ENCODE assay signal across 27 mouse cellular contexts in genomic region chr10:39616626-39617025, GRCm38 (mm10). TPM values are rescaled to one million over a fixed set of nuclear protein-coding genes. Genes with fewer than 3 reads are reported as not detected.
DNase-seq lines count a peak whose midpoint lies in the region; ATAC-seq and TF ChIP-seq lines count a peak whose summit lies in the region.
"Had no signal": no experiment of that assay in that cellular context is flagged by ENCODE, and none has a peak within 500 bp of the region (broad histone marks: within the 10 kb centered on the region; RNA-seq: fewer than 3 reads in every experiment).

No protein-coding gene starts in this region.

- 88% methylated on average over 8 of the region's 8 CpGs for WGBS in heart, embryonic 10.5 days
- 85% methylated on average over 8 of the region's 8 CpGs for WGBS in kidney, embryonic 14.5 days
- WGBS in stomach, embryonic 16.5 days: 83% methylated on average over 8 of the region's 8 CpGs
- 77% methylated on average over 8 of the region's 8 CpGs for WGBS in stomach, postnatal 0 days
- WGBS in small intestine, adult 2 months: 68% methylated on average over 8 of the region's 8 CpGs

- H3K4me3 ChIP-seq in heart, embryonic 10.5 days: no peak overlapping the region
- no peak overlapping the region for H3K4me3 ChIP-seq in kidney, embryonic 14.5 days (ENCODE audit: low read length)
- H3K4me3 ChIP-seq in stomach, embryonic 16.5 days (replicated peaks; ENCODE audit: low read length): no peak overlapping the region
- H3K4me3 ChIP-seq in stomach, postnatal 0 days (ENCODE audit: low read depth, low read length): no peak overlapping the region
- H3K4me3 ChIP-seq in small intestine, adult 2 months (ENCODE audit: low read depth, low read length): no peak overlapping the region
- H3K4me3 ChIP-seq: erythroblast, embryonic 14.5 days; forebrain, embryonic 13.5 days; heart, adult 2 months; heart, embryonic 13.5 days; layer of hippocampus, adult 2 months; megakaryocyte, embryonic 14.5 days; stomach, embryonic 15.5 days had no signal

- H3K36me3 ChIP-seq in heart, embryonic 10.5 days: peaks cover 38% of the 10 kb centered on the region
- peaks cover 2% of the 10 kb centered on the region; the same call in 1 of the 2 replicates for H3K36me3 ChIP-seq in kidney, embryonic 14.5 days (ENCODE audit: control insufficient read depth, insufficient read depth, low read length)
- peaks cover 4% of the 10 kb centered on the region; the same call in 1 of the 2 replicates for H3K36me3 ChIP-seq in stomach, embryonic 16.5 days (ENCODE audit: control insufficient read depth, insufficient read depth, low read length)
- peaks cover 12% of the 10 kb centered on the region; the same call in 1 of the 2 replicates for H3K36me3 ChIP-seq in stomach, postnatal 0 days (ENCODE audit: control insufficient read depth, insufficient read depth, low read length)
- peaks cover 19% of the 10 kb centered on the region for H3K36me3 ChIP-seq in small intestine, adult 2 months (ENCODE audit: control insufficient read depth, insufficient read depth, low read length)

- H3K9ac ChIP-seq in kidney, embryonic 14.5 days (ENCODE audit: low read depth, low read length): no peak overlapping the region
- peak overlapping the region; percentile 18; the same call in 1 of the 2 replicates for H3K9ac ChIP-seq in stomach, embryonic 16.5 days (ENCODE audit: low read length)
- H3K9ac ChIP-seq in stomach, postnatal 0 days (ENCODE audit: low read length): no peak overlapping the region
- H3K9ac ChIP-seq: forebrain, embryonic 13.5 days; heart, embryonic 13.5 days; liver, embryonic 14.5 days; lung, embryonic 14.5 days; stomach, embryonic 15.5 days had no signal

- no peak for TF ChIP-seq POLR2A in small intestine, adult 2 months (IDR thresholded peaks at IDR 0.05; ENCODE audit: low read depth, low read length)

- TF ChIP-seq EP300 in stomach, postnatal 0 days (optimal IDR thresholded peaks at IDR 0.05): no peak

- no peak for DNase-seq in heart, embryonic 10.5 days (ENCODE audit: low spot score)
- no peak for DNase-seq in heart, adult 18-20 months
- peak; percentile 57 to 67 for DNase-seq in kidney, postnatal 36 days
- no peak for DNase-seq in stomach, postnatal 0 days (ENCODE audit: low spot score)
- no peak for DNase-seq in layer of hippocampus, adult 9-11 months
- DNase-seq: adrenal gland, postnatal 25 days; cerebellum, adult 11-12 months; gastrocnemius, postnatal 36 days; heart, adult 2 months; heart, postnatal 10 days; lung, embryonic 14.5 days; lung, postnatal 4 days; midbrain, embryonic 14.5 days; right cerebral cortex, postnatal 14 days; thymus, adult 18-20 months; thymus, postnatal 25 days had no signal

- peaks cover 35% of the 10 kb centered on the region for H3K4me1 ChIP-seq in heart, embryonic 10.5 days
- H3K4me1 ChIP-seq in kidney, embryonic 14.5 days (ENCODE audit: control insufficient read depth, insufficient read depth, low read length): peaks cover 17% of the 10 kb centered on the region
- peaks cover 34% of the 10 kb centered on the region for H3K4me1 ChIP-seq in stomach, embryonic 16.5 days (ENCODE audit: control insufficient read depth, insufficient read depth, low read length)
- H3K4me1 ChIP-seq in stomach, postnatal 0 days (replicated peaks; ENCODE audit: control insufficient read depth, insufficient read depth): peaks cover 5% of the 10 kb centered on the region
- H3K4me1 ChIP-seq in small intestine, adult 2 months (ENCODE audit: control insufficient read depth, insufficient read depth, insufficient read length, low read length): peaks cover 22% of the 10 kb centered on the region

- no peak for TF ChIP-seq CTCF in stomach, postnatal 0 days (IDR thresholded peaks at IDR 0.05; ENCODE audit: low read depth)
- no peak for TF ChIP-seq CTCF in small intestine, adult 2 months (IDR thresholded peaks at IDR 0.05; ENCODE audit: extremely low read depth, insufficient read length, insufficient replicate concordance, low read depth, low read length)

- no peaks in the 10 kb centered on the region for H3K9me3 ChIP-seq in heart, embryonic 10.5 days
- H3K9me3 ChIP-seq in kidney, embryonic 14.5 days (ENCODE audit: control insufficient read depth, low read length): no peaks in the 10 kb centered on the region
- no peaks in the 10 kb centered on the region for H3K9me3 ChIP-seq in stomach, embryonic 16.5 days (replicated peaks; ENCODE audit: control insufficient read depth, low read length)
- H3K9me3 ChIP-seq in stomach, postnatal 0 days (ENCODE audit: control insufficient read depth, low read length): no peaks in the 10 kb centered on the region
- H3K9me3 ChIP-seq: forebrain, embryonic 13.5 days; heart, embryonic 13.5 days; megakaryocyte, embryonic 14.5 days; stomach, embryonic 15.5 days had no signal

- peak overlapping the region; percentile 94; the same call in 1 of the 2 replicates for H3K27ac ChIP-seq in heart, embryonic 10.5 days
- H3K27ac ChIP-seq in kidney, embryonic 14.5 days (ENCODE audit: low read depth, low read length): no peak overlapping the region
- no peak overlapping the region for H3K27ac ChIP-seq in stomach, embryonic 16.5 days (ENCODE audit: low read length)
- no peak overlapping the region for H3K27ac ChIP-seq in stomach, postnatal 0 days (replicated peaks)
- peak overlapping the region; percentile 59 for H3K27ac ChIP-seq in small intestine, adult 2 months (ENCODE audit: insufficient read depth, low read depth, low read length)
- H3K27ac ChIP-seq: forebrain, embryonic 13.5 days; heart, adult 2 months; layer of hippocampus, adult 2 months; liver, embryonic 14.5 days; stomach, embryonic 15.5 days had no signal

- H3K4me2 ChIP-seq in kidney, embryonic 14.5 days (replicated peaks; ENCODE audit: low read depth, low read length): no peak overlapping the region
- H3K4me2 ChIP-seq in stomach, embryonic 16.5 days (ENCODE audit: low read depth, low read length): no peak overlapping the region
- no peak overlapping the region for H3K4me2 ChIP-seq in stomach, postnatal 0 days (replicated peaks; ENCODE audit: low read depth)
- H3K4me2 ChIP-seq: forebrain, embryonic 13.5 days; heart, embryonic 13.5 days; lung, embryonic 14.5 days had no signal

- no peak for ATAC-seq in kidney, embryonic 14.5 days (ENCODE audit: low FRiP score, low TSS enrichment)
- ATAC-seq in stomach, embryonic 16.5 days (ENCODE audit: insufficient read depth, low FRiP score): no peak
- no peak for ATAC-seq in stomach, postnatal 0 days (ENCODE audit: low FRiP score, low TSS enrichment)
- ATAC-seq: forebrain, embryonic 13.5 days; hindbrain, embryonic 16.5 days had no signal

- H3K27me3 ChIP-seq in heart, embryonic 10.5 days (ENCODE audit: insufficient read depth, poor library complexity, severe bottlenecking): no peaks in the 10 kb centered on the region
- no peaks in the 10 kb centered on the region for H3K27me3 ChIP-seq in kidney, embryonic 14.5 days (ENCODE audit: control insufficient read depth, insufficient read depth, low read length)
- no peaks in the 10 kb centered on the region for H3K27me3 ChIP-seq in stomach, embryonic 16.5 days (ENCODE audit: control insufficient read depth, insufficient read depth, low read length)
- H3K27me3 ChIP-seq in stomach, postnatal 0 days (ENCODE audit: control insufficient read depth, insufficient read depth, low read length): no peaks in the 10 kb centered on the region
- no peaks in the 10 kb centered on the region for H3K27me3 ChIP-seq in small intestine, adult 2 months (ENCODE audit: control insufficient read depth, insufficient read depth, low read length)
- H3K27me3 ChIP-seq: forebrain, embryonic 13.5 days; heart, embryonic 13.5 days; stomach, embryonic 15.5 days had no signal

RNA-seq across cellular contexts. Expression of gene Traf3ip2, which starts 3.9 kb away (rescaled TPM):
- 12.6 and 13.7 TPM in 2 replicates for polyA plus RNA-seq in heart, embryonic 10.5 days (2016; fragmentation: Nextera tagmentation; extraction: Ambion mirVana)
- total RNA-seq in heart, adult 18-20 months (2021): 1 to 10 TPM; 4.7 to 5.4 TPM
- polyA plus RNA-seq in kidney, embryonic 14.5 days (2014; fragmentation: Nextera tagmentation; extraction: Ambion mirVana): 16.6 and 19.6 TPM in 2 replicates
- polyA plus RNA-seq in stomach, embryonic 16.5 days (2015; fragmentation: Nextera tagmentation; extraction: Ambion mirVana): 32.1 and 33.1 TPM in 2 replicates
- polyA plus RNA-seq in stomach, postnatal 0 days (2015; fragmentation: Nextera tagmentation; extraction: Ambion mirVana): 19.4 and 24.1 TPM in 2 replicates
- polyA plus RNA-seq in small intestine, adult 2 months (2012; rRNA removed): 16.0 and 26.9 TPM in 2 replicates

Comparison
In these comparisons a context has a peak if more than half of its experiments do, and no peak if none do; other contexts are left out.
1. DNase-seq: peak in kidney, postnatal 36 days (2 of 2); none in heart, embryonic 10.5 days (single experiment), heart, adult 18-20 months (0 of 2), stomach, postnatal 0 days (single experiment) and layer of hippocampus, adult 9-11 months (single experiment).
2. H3K27ac ChIP-seq: peak in heart, embryonic 10.5 days (single experiment) and small intestine, adult 2 months (single experiment); none in kidney, embryonic 14.5 days (single experiment), stomach, embryonic 16.5 days (single experiment) and stomach, postnatal 0 days (single experiment).